Mouse (Mus musculus) bone marrow, adult 2 months (tissue): ENCODE measurements around the gene Rnaseh2a.

Source experiments
- CTCF ChIP-seq: fragments of 200-500 bp; IDR thresholded peaks from 2 replicates; pipeline ENCODE4 v1.5.1; 2011; ENCODE audit warnings: low read length, control low read depth; ENCODE audit not compliant: control insufficient read depth, insufficient read depth
- POLR2A ChIP-seq: fragments of 200-500 bp; IDR thresholded peaks from 2 replicates; pipeline ENCODE4 v1.6.1; 2011; ENCODE audit warnings: low read depth, mild to moderate bottlenecking, control low read depth, low read length, borderline replicate concordance; ENCODE audit not compliant: control insufficient read depth

DNA sequence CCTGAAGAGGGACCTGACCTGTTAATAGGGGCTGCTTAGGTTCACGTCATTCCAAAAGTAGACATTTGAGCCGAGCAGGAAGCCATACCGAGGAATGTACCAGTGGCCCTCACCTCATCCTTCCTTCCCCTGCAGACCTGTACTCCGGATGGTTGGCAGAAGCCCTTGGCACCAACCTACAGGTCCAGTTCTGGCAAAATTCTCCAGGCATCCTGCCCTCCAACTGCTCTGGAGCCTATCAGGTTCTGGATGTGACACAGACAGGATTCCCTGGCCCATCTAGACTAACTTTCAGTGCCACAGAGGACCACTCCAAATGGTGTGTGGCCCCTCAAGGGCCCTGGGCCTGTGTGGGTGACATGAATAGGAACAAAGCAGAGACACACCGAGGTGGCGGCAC, 59.0 kb downstream of the Rnaseh2a start:
- TF ChIP-seq CTCF (no peak), POLR2A (no peak)
